Mouse (Mus musculus): ENCODE data around the gene Zbtb7b.

Zbtb7b gene

DNA sequence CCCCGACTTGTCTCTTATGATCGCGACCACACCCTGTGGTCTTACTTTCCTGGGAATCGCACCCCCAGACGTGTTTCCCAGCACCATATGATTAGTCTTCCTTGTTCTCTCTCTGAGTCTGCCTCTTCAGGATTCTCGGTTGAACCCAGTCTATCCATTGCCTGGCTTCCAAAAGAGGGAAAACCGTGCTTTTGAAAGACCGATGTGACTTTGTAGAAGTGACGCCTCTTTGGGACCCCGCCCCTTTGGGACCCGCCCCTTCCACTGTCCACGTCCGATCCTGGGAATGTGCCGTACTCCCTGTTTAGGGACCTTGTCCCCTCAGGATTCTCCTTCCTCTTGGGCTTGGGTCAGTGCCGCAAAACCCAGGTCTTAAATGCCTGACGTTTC lies 24.3 kb upstream of the Zbtb7b start:
- in situ Hi-C loops (cut with MboI, MseI): no loop called here

GRCm38 (mm10) chr3:89418170-89418860 lies 23.7 kb upstream of the Zbtb7b start, which contains the start of the genes Cks1b and Shc1:
TSS of gene Cks1b (minus strand) at chr3:89418383.
TSS of gene Shc1 (plus strand) at chr3:89418443.
- in situ Hi-C loops (cut with MboI, MseI): no loop called here

DNA sequence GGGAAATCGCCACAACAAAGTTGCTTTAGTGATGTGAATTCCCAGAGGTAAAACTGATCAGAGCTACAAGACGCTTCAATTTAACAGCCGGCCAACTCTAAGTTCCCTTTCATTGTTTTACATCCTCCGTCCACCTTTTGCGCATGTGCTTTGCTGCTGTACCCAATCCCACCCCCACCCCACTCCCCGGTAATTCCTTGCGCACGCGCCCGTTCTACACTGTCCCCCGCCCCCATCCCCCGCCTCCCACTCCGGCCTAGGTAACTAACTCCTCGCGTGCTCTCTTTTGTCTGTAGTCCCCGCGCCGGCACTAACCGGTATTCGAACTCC lies 23.2 kb upstream of the Zbtb7b start:
- in situ Hi-C loops (cut with MboI, MseI): no loop called here

- in situ Hi-C loops (cut with MboI, MseI): no loop called here
These were observed 22.6 kb upstream of the Zbtb7b start for GRCm38 (mm10) chr3:89417131-89417530.

DNA sequence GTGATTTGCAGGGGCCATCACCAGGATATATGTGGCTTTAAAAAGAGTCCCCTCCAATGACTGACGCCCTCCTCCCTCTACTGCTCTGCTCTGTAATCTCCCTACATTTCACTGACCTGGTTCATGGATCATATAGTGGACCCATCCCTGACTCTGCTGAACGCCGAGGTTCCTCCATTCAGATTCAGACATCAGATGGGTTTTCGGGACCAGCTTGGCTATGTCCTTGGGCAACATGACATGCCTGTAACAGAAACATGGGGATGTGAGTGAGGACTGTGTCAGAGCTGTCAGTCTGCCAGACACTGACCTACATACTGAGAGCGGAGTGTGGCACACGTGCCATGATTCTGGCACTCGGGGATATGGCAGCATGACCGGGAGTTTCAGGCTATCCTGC lies 21.6 kb upstream of the Zbtb7b start:
- in situ Hi-C loops (cut with MboI, MseI): no loop called here

- in situ Hi-C loops (cut with MboI, MseI): no loop called here
These were observed 17.2 kb upstream of the Zbtb7b start, which contains the start of gene Flad1 for GRCm38 (mm10) chr3:89411490-89412393. TSS of gene Flad1 (minus strand) at chr3:89411870.

GRCm38 (mm10) chr3:89410864-89411263 lies 16.3 kb upstream of the Zbtb7b start:
- in situ Hi-C loops (cut with MboI, MseI): no loop called here

- in situ Hi-C loops (cut with MboI, MseI): no loop called here
These were observed 15.1 kb upstream of the Zbtb7b start for GRCm38 (mm10) chr3:89409701-89410100.

DNA sequence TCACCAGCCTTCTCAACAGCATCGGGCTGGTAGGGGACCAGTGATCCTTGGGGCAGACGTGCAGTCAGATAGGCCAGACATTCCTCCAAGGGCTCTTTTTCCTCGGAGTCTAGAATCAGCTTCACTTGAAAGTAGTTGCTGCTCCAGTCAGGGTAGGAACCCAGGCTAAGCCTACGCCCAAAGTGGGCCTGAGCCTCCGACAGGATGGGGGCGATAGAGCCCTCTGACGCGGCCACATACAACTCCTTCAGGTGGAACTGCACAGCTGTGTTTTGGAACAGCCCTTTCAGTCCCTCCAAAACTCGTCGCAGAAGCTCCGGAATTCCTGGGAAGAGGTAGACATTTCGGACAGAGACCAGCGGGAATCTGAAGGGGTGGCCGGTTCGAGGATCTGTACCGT lies 13.9 kb upstream of the Zbtb7b start:
- in situ Hi-C loops (cut with MboI, MseI): no loop called here

GRCm38 (mm10) chr3:89406887-89407286 lies 12.3 kb upstream of the Zbtb7b start:
- in situ Hi-C loops (cut with MboI, MseI): no loop called here

GRCm38 (mm10) chr3:89402693-89403092 lies 8.1 kb upstream of the Zbtb7b start, which contains the start of gene Lenep:
TSS of gene Lenep (minus strand) at chr3:89402793.
- in situ Hi-C loops (cut with MboI, MseI): no loop called here

DNA sequence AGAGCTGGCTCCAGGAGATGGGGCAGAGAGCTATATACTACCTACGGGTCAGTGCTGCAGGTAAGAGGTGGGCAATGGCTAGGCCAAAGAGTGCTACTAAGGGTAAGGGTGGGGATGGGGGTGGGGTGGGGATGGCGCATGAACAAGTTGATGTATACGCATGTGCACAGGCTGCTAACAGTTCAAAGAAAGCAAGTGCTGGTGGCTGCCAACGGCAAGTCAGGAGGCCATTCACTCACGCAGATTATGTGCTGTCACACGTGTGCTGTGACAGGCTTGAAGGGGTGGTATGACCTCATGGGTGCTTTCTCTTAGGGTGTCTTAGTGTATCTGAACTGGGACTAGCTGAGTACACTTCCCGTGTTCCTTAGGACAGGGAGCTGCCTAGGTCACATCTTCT lies 6.8 kb upstream of the Zbtb7b start:
- in situ Hi-C loops (cut with MboI, MseI): no loop called here

- in situ Hi-C loops (cut with MboI, MseI): loop anchor here (10.0 kb wide), 1 partner anchor 882 kb away; no protein-coding TSS in a partner anchor
These were observed 2.1 kb upstream of the Zbtb7b start for GRCm38 (mm10) chr3:89396654-89397005.

- in situ Hi-C loops (cut with MboI, MseI): loop anchor here (10.0 kb wide), 1 partner anchor 881 kb away; no protein-coding TSS in a partner anchor
These were observed 1.5 kb upstream of the Zbtb7b start for GRCm38 (mm10) chr3:89395806-89396653.

DNA sequence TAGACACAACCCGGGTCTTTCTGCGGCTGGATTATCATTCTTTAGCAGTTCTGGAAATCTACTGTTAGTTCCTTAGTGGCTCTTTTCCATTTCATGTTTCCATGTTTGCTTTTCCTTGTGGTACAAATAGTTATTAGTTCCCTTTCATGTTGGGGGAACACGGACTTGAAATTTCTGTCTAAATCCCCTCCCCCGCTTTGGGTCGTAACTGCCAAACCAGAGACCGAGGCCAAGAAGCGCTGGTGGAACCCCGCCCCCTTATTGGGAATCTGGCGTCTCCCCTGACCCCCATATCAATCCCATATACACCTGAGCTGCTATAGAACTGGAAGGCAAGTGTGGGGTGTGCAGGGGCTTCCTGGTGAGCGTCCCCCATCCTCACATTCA lies 836 bp upstream of the Zbtb7b start:
- in situ Hi-C loops (cut with MboI, MseI): loop anchor here (10.0 kb wide), 1 partner anchor 881 kb away; no protein-coding TSS in a partner anchor

- in situ Hi-C loops (cut with MboI, MseI): loop anchor here (10.0 kb wide), 1 partner anchor 880 kb away; no protein-coding TSS in a partner anchor
These were observed 299 bp upstream of the Zbtb7b start for GRCm38 (mm10) chr3:89394894-89395256.

GRCm38 (mm10) chr3:89393605-89394004 lies 971 bp downstream of the Zbtb7b start:
- in situ Hi-C loops (cut with MboI, MseI): loop anchor here (10.0 kb wide), 1 partner anchor 879 kb away; no protein-coding TSS in a partner anchor

GRCm38 (mm10) chr3:89392871-89393311 lies 1.7 kb downstream of the Zbtb7b start:
- in situ Hi-C loops (cut with MboI, MseI): loop anchor here (10.0 kb wide), 1 partner anchor 878 kb away; no protein-coding TSS in a partner anchor

GRCm38 (mm10) chr3:89391663-89392511 lies 2.7 kb downstream of the Zbtb7b start:
- in situ Hi-C loops (cut with MboI, MseI): loop anchor here (10.0 kb wide), 1 partner anchor 877 kb away; no protein-coding TSS in a partner anchor

Data from regulatory T cell (primary cell).